Mouse (Mus musculus) stomach, embryonic 15.5 days (tissue): ENCODE results near the gene Sdcbp2. TPM values are rescaled to one million over a fixed set of nuclear protein-coding genes. Genes with fewer than 3 reads are reported as not detected.
"Not testable (repeated sequence)": the region's sequence is repeated elsewhere in the genome, so short reads cannot be mapped to it uniquely, and the experiment has no call there.

Experiments
- ATAC-seq: fragments of 200-750 bp; cut with Nextera tagmentation; 2 replicates; pipeline ENCODE4 v1.8.0; 2017; ENCODE audit warnings: low read depth, moderate number of reproducible peaks, moderate TSS enrichment; ENCODE audit not compliant: insufficient read depth, low FRiP score
- H3K27ac ChIP-seq: fragments of 300-500 bp; sonication (generic); 2 replicates; pipeline ENCODE4 v1.5.1; 2015; ENCODE audit warnings: mild to moderate bottlenecking, inconsistent platforms
- H3K27me3 ChIP-seq: fragments of 300-500 bp; sonication (generic); replicated peaks from 2 replicates; pipeline ENCODE4 v1.6.1; 2015; ENCODE audit warnings: inconsistent platforms
- H3K36me3 ChIP-seq: fragments of 300-500 bp; sonication (generic); 2 replicates; pipeline ENCODE4 v1.6.1; 2015; ENCODE audit warnings: inconsistent platforms
- H3K4me1 ChIP-seq: fragments of 300-500 bp; sonication (generic); 2 replicates; pipeline ENCODE4 v1.6.1; 2015; ENCODE audit warnings: inconsistent platforms
- H3K4me2 ChIP-seq: fragments of 300-500 bp; sonication (generic); 2 replicates; pipeline ENCODE4 v1.6.1; 2015; ENCODE audit warnings: mild to moderate bottlenecking, inconsistent platforms
- H3K4me3 ChIP-seq: fragments of 300-500 bp; sonication (generic); replicated peaks from 2 replicates; pipeline ENCODE4 v1.5.1; 2015; ENCODE audit warnings: inconsistent platforms
- H3K9ac ChIP-seq: fragments of 300-500 bp; sonication (generic); 2 replicates; pipeline ENCODE4 v1.6.1; 2015; ENCODE audit warnings: inconsistent platforms
- H3K9me3 ChIP-seq: fragments of 300-500 bp; sonication (generic); 2 replicates; pipeline ENCODE4 v1.6.1; 2016; ENCODE audit warnings: inconsistent platforms
- WGBS: fragments of 180-500 bp; shearing (Covaris S2); methylation state at CpG from one replicate; pipeline ENCODE4 v1.1.7; 2015; 5-methylcytosine and 5-hydroxymethylcytosine counted together
- polyA plus RNA-seq: library from polyadenylated mRNA; unstranded; fragments of >200 nt; fragmentation: Nextera tagmentation; extraction: Ambion mirVana; gene quantifications from 2 replicates; pipeline ENCODE4 v1.2.1, GENCODE M21; 2015

The Sdcbp2 gene
- polyA plus RNA-seq, 1 experiment from 2014 or later: 19.3 TPM

DNA sequence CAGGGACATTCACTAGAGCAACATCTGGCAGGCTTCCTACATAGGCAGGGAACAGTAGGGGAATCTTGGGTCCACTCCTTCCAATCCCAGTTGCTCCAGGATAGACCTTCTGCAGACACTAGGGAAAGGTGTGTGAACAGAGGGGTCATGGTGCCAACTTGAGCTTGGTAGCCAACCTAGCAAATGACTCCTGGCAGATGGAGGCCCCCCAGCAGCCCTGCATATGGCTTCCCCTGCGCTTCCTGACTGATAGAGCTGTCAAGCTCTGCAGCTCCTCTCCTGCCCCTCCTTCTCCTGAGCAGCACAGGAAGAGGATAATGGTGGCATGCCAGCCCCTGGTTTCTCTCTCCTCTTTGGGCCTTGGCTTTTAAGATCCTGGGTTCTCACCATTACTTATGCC, 36.0 kb downstream of the Sdcbp2 start:
- H3K4me2 ChIP-seq: no peak overlapping the region

DNA sequence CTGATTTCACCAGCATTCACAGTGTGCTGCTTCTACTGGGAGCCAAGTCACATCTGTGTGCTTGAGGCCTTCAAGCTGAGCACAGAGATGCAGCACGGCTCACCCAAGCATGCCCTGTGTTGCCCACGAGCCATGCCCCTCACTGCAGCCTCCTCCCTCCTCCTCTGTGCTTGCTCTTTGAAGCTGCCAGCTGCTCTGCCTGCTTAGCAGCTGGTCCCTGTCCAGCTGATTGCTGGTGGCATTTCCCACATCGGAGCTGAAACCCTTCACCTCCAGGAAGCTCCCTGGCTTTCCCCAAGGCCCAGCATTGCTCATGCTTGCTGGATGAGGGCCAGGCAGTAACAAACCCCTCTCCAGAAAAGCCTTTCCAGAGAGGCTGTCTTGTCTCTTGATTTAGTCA, 37.6 kb downstream of the Sdcbp2 start:
- Histone ChIP-seq H3K9me3 (no peaks in the 10 kb centered on the region), H3K27ac (no peak overlapping the region), H3K27me3 (no peaks in the 10 kb centered on the region), H3K9ac (no peak overlapping the region), H3K4me3 (no peak overlapping the region), H3K4me2 (no peak overlapping the region), H3K36me3 (no peaks in the 10 kb centered on the region), H3K4me1 (no peaks in the 10 kb centered on the region)
- ATAC-seq: peak; percentile 45; the same call in 1 of the 2 replicates
- 27% methylated on average over 3 of the region's 3 CpGs for WGBS

More for the DNA sequence above, 36.0 kb downstream of the Sdcbp2 start:
- no peak for ATAC-seq
- 56% methylated on average over 1 of the region's 1 CpGs for WGBS
- Histone ChIP-seq H3K9ac (no peak overlapping the region), H3K27me3 (no peaks in the 10 kb centered on the region), H3K4me1 (no peaks in the 10 kb centered on the region), H3K4me3 (no peak overlapping the region), H3K9me3 (no peaks in the 10 kb centered on the region), H3K27ac (no peak overlapping the region), H3K36me3 (no peaks in the 10 kb centered on the region)

DNA sequence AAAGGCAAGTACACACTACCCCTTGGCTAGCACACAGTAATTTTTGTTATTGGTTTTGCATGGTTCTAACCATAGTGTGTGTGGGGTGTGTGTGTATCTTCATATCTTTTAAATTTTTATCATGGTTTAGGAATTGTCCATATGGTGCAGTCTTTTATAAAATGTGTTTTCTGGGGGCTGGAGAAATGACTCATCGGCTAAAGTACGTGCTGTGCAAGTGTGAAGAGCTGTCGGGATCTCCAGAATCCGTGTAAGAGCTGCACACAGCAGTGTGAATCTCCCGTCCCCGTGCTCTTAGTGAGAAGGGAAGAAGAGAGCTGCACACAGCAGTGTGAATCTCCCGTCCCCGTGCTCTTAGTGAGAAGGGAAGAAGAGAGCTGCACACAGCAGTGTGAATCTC, 43.4 kb downstream of the Sdcbp2 start:
- WGBS: 71% methylated on average over 7 of the region's 8 CpGs

DNA sequence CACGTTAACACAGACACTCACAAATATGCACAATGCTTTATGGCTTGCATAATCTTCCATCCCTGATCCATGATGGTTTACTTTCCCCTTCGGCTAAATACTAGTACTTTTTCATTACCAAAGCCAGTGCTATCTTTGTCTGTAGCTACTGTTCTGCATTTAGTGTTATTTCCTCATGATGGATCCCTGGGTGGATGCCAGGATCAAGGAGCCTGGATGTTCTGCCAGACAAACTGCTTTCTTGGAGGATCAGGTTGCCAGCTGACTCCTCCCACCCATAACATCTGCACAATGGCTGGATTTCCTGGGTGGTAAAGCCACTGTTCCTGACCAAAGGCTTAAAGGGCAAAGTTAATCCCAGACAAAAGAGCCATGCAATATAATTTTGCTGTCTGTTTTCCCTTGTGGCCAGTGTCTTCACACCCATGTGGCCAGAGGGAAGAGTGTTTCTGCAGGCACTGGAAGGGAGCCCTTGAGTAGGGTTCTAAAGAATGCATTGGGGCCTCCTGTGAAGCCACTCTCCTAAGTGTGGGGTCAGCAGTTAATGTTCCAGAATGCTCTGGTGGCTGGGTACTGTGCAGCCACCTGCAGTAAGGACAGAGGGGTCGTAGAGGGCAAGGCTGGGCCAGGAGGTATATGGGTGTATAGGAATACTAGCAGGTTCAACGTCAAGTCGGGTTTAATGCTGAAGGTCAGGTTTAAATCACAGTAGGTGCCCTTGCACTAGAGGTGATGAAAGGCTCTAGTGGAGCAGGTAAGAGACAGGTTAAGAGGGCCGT, 44.3 kb downstream of the Sdcbp2 start:
- Histone ChIP-seq H3K4me2 (no peak overlapping the region), H3K36me3 (no peaks in the 10 kb centered on the region), H3K9me3 (no peaks in the 10 kb centered on the region), H3K27ac (no peak overlapping the region), H3K9ac (no peak overlapping the region), H3K4me1 (no peaks in the 10 kb centered on the region), H3K4me3 (no peak overlapping the region), H3K27me3 (no peaks in the 10 kb centered on the region)
- no peak for ATAC-seq
- WGBS: 64% methylated on average over 6 of the region's 6 CpGs

More for the DNA sequence above, 43.4 kb downstream of the Sdcbp2 start:
- H3K27ac ChIP-seq, H3K27me3 ChIP-seq, H3K4me2 ChIP-seq, ATAC-seq, H3K36me3 ChIP-seq, H3K9ac ChIP-seq, H3K4me1 ChIP-seq, H3K4me3 ChIP-seq, H3K9me3 ChIP-seq: not testable (repeated sequence)

DNA sequence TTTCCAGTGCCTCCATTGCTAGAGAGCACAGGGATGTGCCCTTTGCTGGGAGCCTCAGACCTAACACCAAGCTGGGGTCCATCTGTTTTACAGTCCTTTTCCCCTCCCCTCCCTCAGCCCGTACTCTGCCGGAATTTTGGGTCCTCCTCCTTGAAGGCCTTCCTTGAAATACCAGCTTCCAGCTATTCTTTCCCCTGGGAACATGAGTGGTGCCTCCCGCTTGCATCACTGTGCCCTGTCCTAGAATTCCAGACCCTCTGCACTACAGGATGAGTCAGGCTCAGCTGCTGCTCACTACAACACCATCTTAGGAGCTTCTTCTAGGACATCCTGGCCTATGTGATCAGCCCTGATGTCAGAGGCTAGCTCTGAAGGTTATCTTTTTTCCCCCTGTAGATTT, 51.4 kb downstream of the Sdcbp2 start:
- Histone ChIP-seq H3K27ac (no peak overlapping the region), H3K9me3 (no peaks in the 10 kb centered on the region), H3K27me3 (no peaks in the 10 kb centered on the region), H3K4me1 (no peaks in the 10 kb centered on the region), H3K36me3 (no peaks in the 10 kb centered on the region), H3K4me2 (no peak overlapping the region), H3K4me3 (no peak overlapping the region), H3K9ac (no peak overlapping the region)
- 40% methylated on average over 3 of the region's 3 CpGs for WGBS
- no peak for ATAC-seq

DNA sequence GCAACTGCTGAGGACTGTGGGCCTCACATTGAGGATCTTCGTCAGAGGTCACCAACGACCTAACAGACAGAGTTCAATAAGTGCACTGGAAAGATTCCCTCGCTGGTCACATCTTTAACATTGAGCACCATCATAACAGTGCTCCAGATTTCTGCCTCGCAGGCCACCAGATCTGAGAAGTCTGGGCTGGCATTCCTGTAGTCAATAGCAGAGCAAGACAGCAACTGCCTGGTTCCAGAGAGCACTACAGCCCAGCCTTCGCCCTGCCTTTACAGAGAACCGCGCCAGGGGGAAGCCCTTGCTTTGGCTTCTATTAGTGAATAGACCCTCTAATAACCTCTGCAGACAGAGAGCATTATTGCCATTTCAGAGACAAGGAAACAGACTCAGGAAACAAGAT, 53.9 kb downstream of the Sdcbp2 start:
- no peak overlapping the region for H3K4me2 ChIP-seq
- ATAC-seq: no peak
- no peak overlapping the region for H3K4me3 ChIP-seq
- 89% methylated on average over 7 of the region's 7 CpGs for WGBS
- H3K4me1 ChIP-seq: no peaks in the 10 kb centered on the region
- no peak overlapping the region for H3K9ac ChIP-seq
- H3K9me3 ChIP-seq: no peaks in the 10 kb centered on the region
- no peaks in the 10 kb centered on the region for H3K36me3 ChIP-seq
- H3K27ac ChIP-seq: no peak overlapping the region
- H3K27me3 ChIP-seq: peaks cover 2% of the 10 kb centered on the region; the same call in 1 of the 2 replicates

DNA sequence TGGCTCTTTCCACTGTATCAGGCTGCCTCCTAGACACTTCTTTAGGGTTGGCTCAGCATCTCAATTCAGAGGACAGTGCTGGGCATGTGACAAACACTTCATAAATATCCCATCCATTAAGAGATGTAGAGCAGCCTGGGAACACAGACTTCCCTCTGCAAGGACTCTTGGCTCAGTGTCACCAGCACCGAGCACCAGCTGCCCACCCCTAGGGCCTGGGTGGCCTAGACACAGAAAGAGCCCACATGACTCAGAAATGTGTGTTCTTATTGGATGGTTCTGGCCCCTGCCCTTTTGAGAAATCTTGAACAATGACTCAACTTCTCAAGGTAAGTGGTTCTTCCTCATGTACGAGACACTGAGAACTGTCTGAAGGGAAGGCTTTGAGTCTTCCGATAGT, 55.6 kb downstream of the Sdcbp2 start:
- Histone ChIP-seq H3K27me3 (peaks cover 6% of the 10 kb centered on the region; the same call in 1 of the 2 replicates), H3K9ac (no peak overlapping the region), H3K4me1 (peaks cover 8% of the 10 kb centered on the region; the same call in 1 of the 2 replicates), H3K27ac (no peak overlapping the region), H3K9me3 (no peaks in the 10 kb centered on the region), H3K36me3 (no peaks in the 10 kb centered on the region), H3K4me3 (no peak overlapping the region), H3K4me2 (no peak overlapping the region)
- 78% methylated on average over 3 of the region's 3 CpGs for WGBS
- no peak for ATAC-seq

DNA sequence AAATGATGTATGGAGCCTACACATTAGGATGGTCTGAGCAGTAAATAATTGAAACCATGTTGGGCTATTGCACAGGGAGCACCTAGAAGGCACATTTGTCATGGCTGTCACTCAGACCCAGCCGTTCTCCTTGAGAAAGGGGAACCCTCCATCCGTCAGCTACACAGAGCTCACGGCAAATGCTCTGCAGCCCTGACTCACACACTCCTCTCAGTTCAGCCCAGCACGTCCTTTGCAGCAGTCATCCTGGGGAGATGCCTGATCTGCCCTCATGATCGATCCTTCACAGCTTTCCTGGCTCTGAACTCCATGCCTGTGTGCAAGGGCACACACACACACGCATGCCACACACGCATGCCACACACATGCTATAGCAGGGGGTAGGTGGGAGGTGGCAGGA, 56.9 kb downstream of the Sdcbp2 start:
- ATAC-seq: no peak
- Histone ChIP-seq H3K36me3 (no peaks in the 10 kb centered on the region), H3K4me2 (no peak overlapping the region), H3K9ac (no peak overlapping the region), H3K27me3 (peaks cover 6% of the 10 kb centered on the region; the same call in 1 of the 2 replicates), H3K9me3 (no peaks in the 10 kb centered on the region), H3K4me1 (peaks cover 8% of the 10 kb centered on the region; the same call in 1 of the 2 replicates), H3K4me3 (no peak overlapping the region), H3K27ac (no peak overlapping the region)
- 60% methylated on average over 7 of the region's 7 CpGs for WGBS

DNA sequence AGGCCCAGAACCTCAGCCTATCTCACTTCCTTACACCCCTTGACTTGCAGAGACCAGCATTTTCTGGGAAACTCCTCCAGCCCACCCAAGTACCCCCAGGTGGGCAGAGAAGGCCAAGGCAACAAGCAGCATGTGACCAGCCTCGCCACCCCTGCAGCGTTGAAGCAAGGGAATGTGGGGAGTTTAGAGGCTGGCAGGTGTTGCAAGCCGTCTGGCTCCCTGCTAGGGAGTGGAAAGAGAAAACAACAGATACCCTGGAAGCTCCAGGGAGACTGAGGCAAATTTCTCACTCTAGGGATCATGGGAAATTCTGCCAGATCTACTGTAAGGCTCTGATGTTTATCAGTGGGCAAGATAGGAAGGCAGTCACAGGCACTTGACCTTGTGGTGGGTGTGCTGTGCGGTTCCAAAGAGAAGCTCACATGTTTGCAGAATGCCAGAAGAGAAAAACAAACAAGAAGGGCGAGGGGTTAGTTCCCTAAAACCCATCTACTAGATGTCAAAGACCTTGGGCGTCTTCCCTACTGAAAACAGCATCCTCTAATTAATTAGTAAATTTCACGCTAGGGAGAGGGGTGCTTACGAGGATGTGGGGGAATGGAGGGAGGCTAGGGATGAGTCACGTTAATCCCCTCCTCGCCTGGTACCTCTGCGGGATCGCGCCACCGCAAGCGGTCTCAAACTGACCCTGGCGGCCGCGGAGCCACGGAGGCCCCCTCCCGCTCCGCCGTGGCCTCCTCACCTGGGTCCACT, 59.2 kb downstream of the Sdcbp2 start:
- 5% methylated on average over 22 of the region's 22 CpGs for WGBS
- Histone ChIP-seq H3K9ac (peak overlapping the region; percentile 61), H3K4me3 (peak overlapping the region; percentile 64), H3K4me1 (peaks cover 8% of the 10 kb centered on the region; the same call in 1 of the 2 replicates), H3K36me3 (no peaks in the 10 kb centered on the region), H3K27ac (no peak overlapping the region), H3K4me2 (peak overlapping the region; percentile 99), H3K27me3 (peaks cover 6% of the 10 kb centered on the region; the same call in 1 of the 2 replicates), H3K9me3 (no peaks in the 10 kb centered on the region)
- ATAC-seq: no peak

DNA sequence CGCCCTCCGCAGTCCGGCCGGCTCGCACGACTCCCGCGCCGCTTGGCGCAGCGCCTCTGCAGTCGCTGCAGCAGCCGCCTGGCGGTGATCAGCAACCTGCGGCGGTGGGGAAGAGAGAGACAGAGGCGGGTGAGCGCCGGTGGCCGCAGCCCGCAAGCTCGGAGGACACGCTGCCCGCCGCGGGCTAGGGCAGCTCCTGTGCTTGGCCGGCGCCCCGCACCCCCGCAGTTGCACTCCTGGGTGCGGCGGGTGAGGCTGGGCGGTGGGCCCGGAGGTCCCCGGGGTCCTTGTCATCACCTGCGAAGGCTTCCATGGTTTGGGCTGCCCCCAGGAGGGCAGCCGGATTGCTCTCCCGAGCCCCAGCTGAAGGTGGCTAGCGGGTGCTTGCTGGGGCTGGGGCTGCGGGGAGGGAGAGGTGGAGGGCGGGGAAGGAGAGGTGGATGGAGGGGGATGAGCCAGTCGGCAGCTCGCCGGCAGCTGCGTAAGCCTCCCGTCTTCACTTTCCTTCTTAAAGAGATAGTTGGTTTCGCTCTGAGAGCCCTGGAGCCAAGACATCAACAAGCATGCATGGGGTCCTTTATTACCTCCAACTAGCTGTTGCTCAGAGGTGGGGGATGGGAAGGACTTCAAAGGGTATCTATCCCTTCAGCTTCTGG, 59.9 kb downstream of the Sdcbp2 start, which contains the start of gene Snph:
Gene Snph (minus strand): TSS at position 435 of the 656 bp plus-strand sequence.
- Histone ChIP-seq H3K9ac (peak within 1 kb of the TSS; percentile 61), H3K27me3 (peaks cover 6% of the 10 kb centered on the region; the same call in 1 of the 2 replicates), H3K4me3 (peak within 1 kb of the TSS; percentile 64), H3K4me1 (peaks cover 8% of the 10 kb centered on the region; the same call in 1 of the 2 replicates), H3K4me2 (peak within 1 kb of the TSS; percentile 99), H3K9me3 (no peaks in the 10 kb centered on the region), H3K36me3 (no peaks in the 10 kb centered on the region), H3K27ac (no peak within 1 kb of the TSS)
- under 1% methylated on average over 45 of the region's 47 CpGs for WGBS
- ATAC-seq: peak; percentile 73; the same call in 1 of the 2 replicates

DNA sequence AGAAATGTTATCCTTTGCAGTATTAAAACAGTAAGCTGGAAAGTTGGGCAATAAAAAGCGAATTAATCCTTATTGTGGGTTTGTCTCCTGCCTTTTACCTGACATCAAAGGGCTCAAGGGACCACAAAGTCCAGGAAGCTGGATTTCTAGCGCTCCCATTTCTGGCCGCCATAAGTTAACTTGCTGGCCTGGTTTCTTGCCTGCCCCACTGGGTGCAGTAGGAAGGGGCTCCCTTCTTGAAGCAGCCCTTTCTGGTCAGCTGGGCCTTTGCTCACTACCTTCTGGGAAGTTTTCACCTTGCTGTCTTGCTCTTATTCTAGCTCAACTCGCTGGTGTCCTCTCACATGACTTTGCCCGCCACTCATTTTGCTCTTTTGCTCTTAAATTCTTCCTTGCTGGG, 60.6 kb downstream of the Sdcbp2 start:
- Histone ChIP-seq H3K4me3 (no peak overlapping the region), H3K9ac (no peak overlapping the region), H3K9me3 (no peaks in the 10 kb centered on the region), H3K27me3 (peaks cover 6% of the 10 kb centered on the region; the same call in 1 of the 2 replicates), H3K4me2 (no peak overlapping the region), H3K4me1 (peaks cover 8% of the 10 kb centered on the region; the same call in 1 of the 2 replicates), H3K36me3 (no peaks in the 10 kb centered on the region), H3K27ac (no peak overlapping the region)
- WGBS: 61% methylated on average over 5 of the region's 5 CpGs
- no peak for ATAC-seq
